Mouse (Mus musculus) gastrocnemius, adult 8-10 months (tissue): ENCODE data around the gene Tbc1d15. TPM values are rescaled to one million over a fixed set of nuclear protein-coding genes. Genes with fewer than 3 reads are reported as not detected.

Source experiments
- DNase-seq, 2 experiments: peaks; one replicate each; pipeline ENCODE4 v3.0.0; 2022; ENCODE audit warnings: low spot score in 2 of 2
- total RNA-seq, 4 experiments: library from RNA; stranded (reverse); gene quantifications; 2 replicates each; pipeline ENCODE4 v1.2.4; 2022

The Tbc1d15 gene
- total RNA-seq, 4 experiments from 2014 or later: 36.2 to 53.7 (median 42.1) TPM

DNA sequence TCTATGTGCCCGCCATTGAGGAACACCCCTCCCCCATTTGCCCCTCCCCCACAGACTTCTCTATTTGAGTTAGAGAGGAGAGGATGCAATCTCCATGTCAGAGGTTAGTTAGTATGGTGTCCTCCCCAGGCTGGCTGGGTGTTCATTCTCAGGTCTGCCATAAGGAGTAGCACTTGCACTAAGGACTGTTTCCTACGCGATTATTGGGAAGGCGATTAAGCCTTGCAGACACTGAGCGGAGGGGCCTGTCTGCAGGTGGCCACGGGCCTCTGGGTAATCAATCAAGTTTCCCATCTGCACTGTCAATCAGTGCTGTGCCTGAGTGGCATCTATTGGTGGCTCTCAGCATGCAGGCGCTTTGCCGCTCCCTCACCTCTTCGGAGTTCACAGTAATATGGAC lies 81.9 kb downstream of the Tbc1d15 start:
- DNase-seq: no peak

DNA sequence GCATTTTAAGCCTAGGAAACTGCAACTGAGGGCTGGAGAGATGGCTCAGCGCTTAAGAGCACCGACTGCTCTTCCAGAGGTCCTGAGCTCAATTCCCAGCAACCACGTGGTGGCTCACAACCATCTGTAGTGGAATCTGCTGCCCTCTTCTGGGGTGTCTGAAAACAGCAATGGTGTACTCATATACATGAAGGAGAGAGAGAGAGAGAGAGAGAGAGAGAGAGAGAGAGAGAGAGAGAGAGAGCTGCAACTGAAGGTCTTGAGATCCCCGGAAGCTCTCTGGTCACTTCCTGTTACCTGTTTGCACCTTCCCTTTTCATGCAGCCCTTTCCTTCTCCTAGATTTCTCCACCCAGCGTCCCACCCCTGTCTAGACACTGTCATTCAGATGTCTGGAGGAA lies 91.0 kb downstream of the Tbc1d15 start:
- DNase-seq: no peak

Other genes starting within 250 kb of the Tbc1d15 start
- under 1 TPM in 1 of 4 experiments, not detected in 3; 0.31 TPM for gene Tph2, start 66.4 kb downstream of the Tbc1d15 start, total RNA-seq
- 10 to 100 TPM; 51.9 to 61.4 (median 57.4) TPM for gene Rab21, start 64.1 kb upstream of the Tbc1d15 start, total RNA-seq
- gene Tmem19, start 111.0 kb upstream of the Tbc1d15 start, total RNA-seq: 10 to 100 TPM; 12.2 to 22.6 (median 14.9) TPM
- 1 to 10 TPM; 3.4 to 10.0 (median 5.7) TPM for gene Thap2, start 133.0 kb upstream of the Tbc1d15 start, total RNA-seq
- 1 to 10 TPM; 6.5 to 9.9 (median 8.8) TPM for gene Zfc3h1, start 133.5 kb upstream of the Tbc1d15 start, total RNA-seq